Mouse (Mus musculus): ENCODE results near the gene Pin1rt1.
A peak's percentile ranks its signal among the peaks of the same experiment; 100 is the strongest.

Pin1rt1 gene

GRCm38 (mm10) chr2:104716279-104716678, at the start of gene Pin1rt1:
Gene Pin1rt1 (minus strand): TSS chr2:104716379.
- no peak for DNase-seq

GRCm38 (mm10) chr2:104764018-104764417, 47.8 kb upstream of the Pin1rt1 start:
- DNase-seq: no peak

- no peak for DNase-seq
These were observed 47.0 kb upstream of the Pin1rt1 start for GRCm38 (mm10) chr2:104763134-104763703.

- no peak for DNase-seq
These were observed 34.4 kb upstream of the Pin1rt1 start for GRCm38 (mm10) chr2:104750611-104751010.

GRCm38 (mm10) chr2:104748652-104749183, 32.5 kb upstream of the Pin1rt1 start:
- DNase-seq: no peak

GRCm38 (mm10) chr2:104746251-104746650, 30.1 kb upstream of the Pin1rt1 start:
- no peak for DNase-seq

- DNase-seq: no peak
These were observed 27.8 kb upstream of the Pin1rt1 start for GRCm38 (mm10) chr2:104743971-104744370.

GRCm38 (mm10) chr2:104743160-104743559, 27.0 kb upstream of the Pin1rt1 start:
- DNase-seq: peak; percentile 60

GRCm38 (mm10) chr2:104742741-104743064, 26.5 kb upstream of the Pin1rt1 start, which contains the start of gene Depdc7:
Gene Depdc7 (minus strand): TSS chr2:104742878.
- peak; percentile 89 for DNase-seq

- no peak for DNase-seq
These were observed 25.9 kb upstream of the Pin1rt1 start for GRCm38 (mm10) chr2:104741896-104742740.

GRCm38 (mm10) chr2:104741015-104741758, 25.0 kb upstream of the Pin1rt1 start:
- no peak for DNase-seq

GRCm38 (mm10) chr2:104740248-104740949, 24.2 kb upstream of the Pin1rt1 start:
- no peak for DNase-seq

- DNase-seq: no peak
These were observed 23.5 kb upstream of the Pin1rt1 start for GRCm38 (mm10) chr2:104739691-104740090.

GRCm38 (mm10) chr2:104736241-104736640, 20.1 kb upstream of the Pin1rt1 start:
- no peak for DNase-seq

- no peak for DNase-seq
These were observed 16.5 kb upstream of the Pin1rt1 start for GRCm38 (mm10) chr2:104732562-104733256.

GRCm38 (mm10) chr2:104732033-104732444, 15.9 kb upstream of the Pin1rt1 start:
- no peak for DNase-seq

- DNase-seq: no peak
These were observed 11.2 kb upstream of the Pin1rt1 start for GRCm38 (mm10) chr2:104727369-104727768.

GRCm38 (mm10) chr2:104722021-104722420, 5.8 kb upstream of the Pin1rt1 start:
- DNase-seq: no peak

GRCm38 (mm10) chr2:104717827-104718226, 1.6 kb upstream of the Pin1rt1 start:
- DNase-seq: no peak

- DNase-seq: no peak
These were observed 1.1 kb upstream of the Pin1rt1 start for GRCm38 (mm10) chr2:104717231-104717735.

GRCm38 (mm10) chr2:104714254-104714691, 1.9 kb downstream of the Pin1rt1 start:
- peak; percentile 60 for DNase-seq

- DNase-seq: no peak
These were observed 3.7 kb downstream of the Pin1rt1 start for GRCm38 (mm10) chr2:104712486-104712809.
